Mouse (Mus musculus) NIH3T3 (cell line): ENCODE data around the gene Slc11a1.
A peak's percentile ranks its signal among the peaks of the same experiment; 100 is the strongest.
"Not testable (repeated sequence)": the region's sequence is repeated elsewhere in the genome, so short reads cannot be mapped to it uniquely, and the experiment has no call there.

Experiments
- DNase-seq: peaks from one replicate; pipeline ENCODE4 v3.0.0-alpha.2; 2012; ENCODE audit warnings: low read depth

Slc11a1 gene

DNA sequence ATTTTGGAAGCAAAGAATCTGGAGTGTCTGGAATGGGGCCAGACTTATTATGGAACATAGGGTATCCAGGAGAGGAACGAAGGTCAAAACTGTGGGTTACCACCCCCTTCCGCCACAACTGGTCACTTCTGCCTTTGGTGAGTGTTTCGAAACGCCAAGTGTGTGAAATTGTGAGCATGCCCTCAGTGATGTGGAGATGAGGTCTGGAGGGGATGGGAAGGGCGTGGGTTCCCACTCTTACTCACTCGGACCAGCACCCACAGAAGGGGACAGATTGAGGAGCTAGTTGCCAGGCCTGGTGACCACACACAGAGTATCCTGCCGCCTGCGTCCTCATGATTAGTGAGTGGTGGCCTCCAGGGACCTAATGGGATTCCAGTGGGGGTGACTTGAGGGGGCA lies at the start of gene Slc11a1:
Slc11a1 (plus strand) TSS at position 216 of the 400 bp plus-strand sequence.
- DNase-seq, result no peak

DNA sequence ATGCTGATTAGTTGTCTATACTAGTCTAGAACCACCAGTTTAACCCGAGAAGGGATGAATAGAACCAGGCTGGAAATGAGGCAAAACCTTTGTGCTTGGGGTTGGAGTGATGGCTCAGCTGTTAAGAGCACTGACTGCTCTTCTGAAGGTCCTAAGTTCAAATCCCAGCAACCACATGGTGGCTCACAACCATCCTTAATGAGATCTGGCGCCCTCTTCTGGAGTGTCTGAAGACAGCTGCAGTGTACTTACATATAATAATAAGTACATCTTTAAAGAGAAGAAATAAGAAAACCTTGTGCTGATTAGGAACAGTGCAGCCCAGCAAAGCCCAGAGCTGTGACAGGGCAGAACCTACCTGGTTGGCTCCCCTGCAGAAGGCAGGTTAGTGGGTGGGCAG lies 48.1 kb upstream of the Slc11a1 start:
- DNase-seq, result not testable (repeated sequence)

DNA sequence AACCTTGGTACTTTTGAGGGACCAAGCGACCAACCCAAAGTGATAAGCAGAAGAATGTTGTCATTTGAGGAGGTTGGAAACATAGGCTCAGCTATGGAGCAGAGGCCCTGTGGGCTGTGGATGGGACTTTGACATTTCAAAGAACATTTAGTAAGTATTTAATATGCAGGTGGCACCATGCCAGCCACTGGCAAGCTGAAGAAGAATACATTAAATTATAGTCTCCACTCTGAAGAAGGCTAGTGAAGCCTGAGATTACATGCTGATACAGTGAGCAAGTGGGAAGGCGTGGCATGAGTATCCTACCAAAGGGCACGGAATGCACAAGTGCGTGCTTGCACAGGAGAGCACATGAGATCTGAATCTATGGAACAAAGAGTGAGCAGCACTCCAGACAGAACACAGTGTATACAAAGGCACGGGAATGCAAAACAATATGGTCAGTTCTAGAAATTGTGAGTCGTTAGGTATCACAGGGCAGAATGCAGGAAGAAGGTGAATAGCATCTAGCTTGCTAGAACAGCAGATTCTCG lies 45.0 kb upstream of the Slc11a1 start:
- DNase-seq, result no peak

- DNase-seq, result no peak
These were observed 43.8 kb upstream of the Slc11a1 start for GRCm38 (mm10) chr1:74331046-74331681.

GRCm38 (mm10) chr1:74332241-74332763 lies 42.7 kb upstream of the Slc11a1 start:
- DNase-seq, result peak; percentile 95

- DNase-seq, result no peak
These were observed 42.1 kb upstream of the Slc11a1 start for GRCm38 (mm10) chr1:74332930-74333329.

DNA sequence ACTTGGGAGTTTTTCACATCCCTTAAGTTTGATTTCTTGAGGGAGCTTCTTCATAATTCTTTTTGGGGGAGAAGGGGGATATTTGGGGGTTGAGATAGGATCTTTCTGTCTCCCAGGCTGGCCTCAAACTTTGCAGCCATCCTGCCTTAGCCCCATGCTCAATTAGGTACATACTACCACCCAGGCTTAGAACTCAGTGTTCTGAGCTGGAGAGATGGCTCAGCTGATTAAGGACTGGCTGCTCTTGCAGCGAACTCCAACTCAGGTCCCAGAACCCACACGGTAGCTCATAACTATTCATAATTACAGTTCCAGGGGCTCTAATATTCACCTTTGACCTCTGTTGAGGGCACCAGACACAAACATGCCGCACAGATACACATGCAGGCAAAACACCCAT lies 40.4 kb upstream of the Slc11a1 start:
- no peak for DNase-seq

DNA sequence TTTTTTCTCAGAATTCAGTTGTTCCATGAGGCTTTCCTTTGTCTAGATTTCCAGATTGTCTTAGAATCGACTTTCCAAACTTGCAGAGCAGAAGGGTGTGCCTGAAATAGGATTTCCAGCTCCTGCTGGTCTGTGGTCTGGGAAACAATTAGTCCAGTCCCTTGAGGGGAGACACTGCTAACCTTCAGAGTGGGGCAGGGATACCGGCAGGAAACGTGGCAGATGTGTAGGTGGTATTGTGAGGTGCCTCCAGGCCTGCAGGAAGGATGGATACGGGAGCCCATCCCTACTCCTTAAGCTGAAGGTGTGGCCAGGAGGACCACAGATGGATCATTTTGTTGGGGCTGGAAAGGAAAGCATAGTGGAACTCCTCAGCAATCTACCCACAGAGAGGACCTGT lies 40.0 kb upstream of the Slc11a1 start:
- no peak for DNase-seq

GRCm38 (mm10) chr1:74335436-74336170 lies 39.4 kb upstream of the Slc11a1 start:
- no peak for DNase-seq

- no peak for DNase-seq
These were observed 37.7 kb upstream of the Slc11a1 start for GRCm38 (mm10) chr1:74337241-74337771.

DNA sequence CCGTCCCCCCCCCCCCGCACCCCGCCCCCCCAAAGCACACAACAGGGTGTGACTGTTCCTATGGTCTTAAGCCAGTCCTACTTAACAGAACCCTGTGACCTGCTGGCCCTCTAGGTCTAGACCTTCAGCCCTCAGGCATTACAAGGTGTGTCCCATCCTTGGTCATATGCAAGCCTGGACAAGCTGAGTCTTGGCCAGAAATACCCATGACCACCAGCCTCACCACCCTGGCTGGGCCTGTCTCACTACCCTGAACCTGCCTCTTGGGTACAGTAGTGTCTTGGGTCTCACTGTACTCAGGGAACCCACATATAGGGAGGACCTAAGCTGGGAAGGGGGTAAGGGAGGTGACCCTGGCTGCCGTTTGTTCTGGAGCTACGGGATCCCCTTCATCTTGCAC lies 37.0 kb upstream of the Slc11a1 start:
- DNase-seq, result no peak

GRCm38 (mm10) chr1:74338626-74339025 lies 36.4 kb upstream of the Slc11a1 start:
- no peak for DNase-seq

DNA sequence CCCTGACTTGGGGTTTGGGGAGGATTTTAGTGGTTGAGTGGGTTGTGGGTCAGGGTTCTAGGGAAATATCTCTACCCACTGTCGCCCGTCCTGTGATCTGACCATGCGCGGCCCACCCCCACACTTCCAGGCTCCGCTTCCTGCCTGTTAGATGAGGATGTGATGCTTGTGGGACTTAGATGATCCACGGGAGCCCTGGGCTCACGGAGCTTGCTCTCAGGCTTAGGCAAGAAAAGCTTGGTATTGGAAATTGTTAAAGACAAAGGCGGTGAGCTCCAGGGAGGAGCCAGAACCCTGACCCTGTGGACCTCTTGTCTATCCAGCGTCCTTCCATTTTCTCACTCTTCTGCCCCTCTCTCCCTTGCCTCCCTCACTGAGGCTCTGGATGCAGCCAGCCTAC lies 35.1 kb upstream of the Slc11a1 start:
- DNase-seq, result no peak

- no peak for DNase-seq
These were observed 34.6 kb upstream of the Slc11a1 start for GRCm38 (mm10) chr1:74340361-74340764.

DNA sequence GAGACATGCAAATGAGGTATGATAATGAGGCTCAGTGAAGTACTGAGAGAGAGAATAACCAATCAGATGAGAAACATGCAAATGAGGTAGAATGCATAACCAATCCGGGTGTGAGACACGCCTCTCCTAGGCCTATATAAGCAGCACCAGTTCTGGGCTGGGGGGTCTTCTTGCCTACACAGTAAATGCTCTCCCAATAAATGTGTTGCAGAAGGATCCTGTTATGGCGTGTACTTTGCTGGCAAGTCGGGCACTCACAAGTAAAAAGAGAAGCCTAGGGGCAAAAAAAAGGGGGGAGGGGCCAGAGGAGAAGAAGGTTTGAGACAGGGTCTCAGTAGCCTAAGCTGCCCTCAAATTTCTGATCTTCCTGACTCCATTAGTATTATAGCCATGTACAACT lies 34.0 kb upstream of the Slc11a1 start:
- DNase-seq, result not testable (repeated sequence)

GRCm38 (mm10) chr1:74341898-74342297 lies 33.1 kb upstream of the Slc11a1 start:
- DNase-seq, result no peak

DNA sequence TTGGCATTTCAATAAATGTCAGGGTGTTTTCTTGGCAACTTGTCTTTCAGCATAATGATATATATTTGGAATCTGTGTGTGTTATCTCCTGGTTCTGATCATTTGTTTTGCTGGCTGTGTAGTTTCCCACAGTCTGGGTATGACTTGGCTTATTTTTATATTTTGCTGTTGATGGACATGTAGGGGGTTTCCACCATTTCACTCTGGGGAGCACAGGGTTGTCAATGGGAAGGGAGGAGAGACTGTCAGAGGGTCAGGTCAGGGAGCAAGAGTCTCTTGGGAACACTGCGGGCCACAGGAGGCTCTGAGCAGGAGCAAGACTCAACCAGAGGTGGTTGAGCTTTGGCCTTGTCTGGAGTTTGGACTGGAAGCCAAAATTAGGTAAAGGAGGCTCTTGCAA lies 32.7 kb upstream of the Slc11a1 start:
- no peak for DNase-seq

DNA sequence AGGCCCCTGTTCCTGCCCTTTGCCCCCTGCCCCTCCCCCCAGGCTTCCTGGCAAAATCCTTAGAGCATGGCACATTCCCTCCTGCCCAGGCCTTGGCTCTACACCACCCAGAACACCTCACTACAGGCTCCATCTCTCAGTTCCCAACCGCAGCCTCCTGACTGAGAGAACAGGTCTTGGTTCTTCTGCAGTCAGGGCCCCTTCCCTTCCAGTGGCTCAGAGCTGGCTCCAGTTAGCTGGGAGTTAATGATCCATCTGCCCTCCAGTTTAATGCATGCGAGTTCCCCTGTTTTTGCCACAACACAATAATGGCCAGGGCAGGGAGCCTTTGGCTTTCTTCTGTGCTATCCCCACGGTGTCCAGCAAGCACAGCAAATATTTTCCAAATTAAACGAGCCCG lies 31.8 kb upstream of the Slc11a1 start:
- DNase-seq, result no peak

GRCm38 (mm10) chr1:74344163-74344916 lies 30.7 kb upstream of the Slc11a1 start:
- no peak for DNase-seq

DNA sequence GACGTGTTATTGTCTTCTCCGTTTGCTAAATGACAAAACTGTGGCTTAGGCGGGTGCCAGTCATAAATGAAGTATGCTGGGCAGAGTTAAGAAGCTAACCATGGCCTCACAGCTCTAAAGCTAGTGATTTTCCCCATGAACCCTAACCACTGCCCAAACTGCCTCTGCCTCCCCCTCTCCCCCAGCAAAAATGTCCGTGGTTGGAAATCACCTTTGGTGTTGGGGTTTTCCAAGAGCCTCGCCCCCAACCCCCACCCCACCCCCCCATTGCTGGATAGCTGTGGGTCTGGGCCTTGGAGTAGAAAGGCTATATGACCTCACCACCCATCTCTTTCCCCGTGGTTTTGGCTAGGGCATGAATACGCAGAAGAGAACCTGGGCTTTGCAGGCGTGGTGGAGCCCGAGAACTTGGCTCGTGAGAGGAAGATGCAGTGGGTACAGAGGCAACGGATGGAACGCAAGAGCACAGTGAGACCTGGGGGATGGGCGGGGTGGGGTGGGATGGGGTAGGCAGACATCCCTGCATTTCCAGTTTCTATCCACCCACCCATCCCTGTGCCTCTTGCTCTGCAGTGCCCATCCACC lies 23.7 kb upstream of the Slc11a1 start:
- DNase-seq, result no peak

DNA sequence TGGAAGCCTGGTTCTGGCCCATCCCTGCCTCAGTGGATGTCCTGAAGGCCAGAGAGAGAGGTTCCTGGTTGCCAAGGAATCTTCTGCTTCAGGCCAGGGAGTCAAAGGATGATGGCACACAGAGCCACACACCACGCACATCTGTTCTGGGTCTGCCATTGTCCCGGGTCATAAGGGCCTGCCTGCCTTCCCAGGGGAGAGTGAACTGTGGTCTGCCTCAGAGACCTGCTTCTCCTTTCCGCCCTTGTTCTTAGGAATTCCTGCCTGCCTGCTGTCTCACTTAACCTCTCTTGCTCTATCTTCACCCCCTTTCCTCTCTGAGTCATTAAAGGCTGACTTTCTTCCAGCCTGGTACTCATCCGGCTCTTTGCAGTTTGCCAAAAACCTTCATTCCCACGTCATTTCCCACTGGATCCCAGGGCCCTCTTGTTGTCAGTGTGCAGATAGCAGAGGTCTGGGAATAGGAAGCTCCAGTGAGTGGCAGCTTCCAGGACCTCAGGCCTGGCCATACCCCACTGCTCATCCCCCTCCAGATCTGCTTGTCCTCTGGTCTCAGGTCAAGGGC lies 22.4 kb upstream of the Slc11a1 start:
- DNase-seq, result peak; percentile 78
